Mouse (Mus musculus): ENCODE measurements around the gene Abcc1.

Gene Abcc1

DNA sequence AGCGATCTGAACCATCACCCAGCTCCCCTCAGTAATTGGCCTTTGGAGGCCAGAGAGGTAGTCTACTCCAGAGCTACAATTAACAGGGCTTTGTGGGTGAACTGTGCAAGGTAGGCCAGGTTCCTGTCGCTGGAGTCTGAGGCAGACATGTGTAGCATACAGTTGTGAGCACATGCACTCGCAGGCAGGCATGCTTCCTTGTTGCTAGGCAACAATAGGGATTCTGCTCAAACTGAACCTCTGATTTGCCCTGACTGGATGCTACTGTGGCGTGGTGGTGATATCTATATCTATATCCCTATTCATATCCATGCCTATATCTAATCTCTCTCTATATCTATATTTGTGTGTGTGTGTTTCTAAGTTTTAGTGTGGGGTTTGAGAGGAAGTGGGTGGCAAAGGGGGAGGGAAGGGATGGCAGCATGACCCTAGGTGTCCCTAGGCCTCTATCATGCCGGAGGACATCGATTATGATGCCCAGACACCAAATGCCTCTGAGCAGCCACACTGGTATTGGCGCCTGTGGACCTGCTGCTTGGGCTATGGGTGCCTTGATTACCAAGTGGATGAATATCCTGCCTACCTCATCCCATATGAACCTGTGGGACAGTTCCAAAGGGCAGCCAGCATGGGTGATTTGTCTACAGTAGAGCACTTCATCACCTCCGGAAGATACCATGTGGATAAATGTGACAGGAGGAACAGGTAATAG, 140.4 kb downstream of the Abcc1 start:
- DNase-seq (ENCODE audit: low spot score in 2 of 2), result no peak

DNA sequence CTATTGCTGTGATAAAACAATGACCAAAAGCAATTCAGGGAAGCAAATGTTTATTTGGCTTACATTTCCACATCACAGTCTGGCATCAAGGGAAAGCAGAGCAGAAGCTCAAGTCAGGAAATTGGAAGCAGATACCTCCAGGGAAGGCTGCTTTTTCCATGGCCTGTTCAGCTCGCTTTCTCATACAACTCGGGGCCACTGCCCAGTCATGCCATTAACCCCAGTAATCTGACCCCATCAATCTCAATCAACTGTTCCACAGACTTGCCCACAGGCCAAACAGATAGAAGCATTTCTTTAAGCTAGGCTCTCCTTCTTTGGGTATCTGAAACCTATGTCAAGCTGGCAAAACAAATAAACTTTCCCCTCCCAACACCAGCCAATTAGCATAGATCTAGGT, 145.1 kb downstream of the Abcc1 start:
- no peak for DNase-seq (ENCODE audit: low spot score in 2 of 2)
